Mouse (Mus musculus): ENCODE results near the gene Rrp12. TPM values are rescaled to one million over a fixed set of nuclear protein-coding genes. Genes with fewer than 3 reads are reported as not detected.

Rrp12 gene
- polyA plus RNA-seq (2014; fragmentation: Nextera tagmentation; extraction: Ambion mirVana), result 10.8 and 10.9 TPM in 2 replicates

GRCm38 (mm10) chr19:41895460-41896318 is at the start of gene Rrp12:
Gene Rrp12 (minus strand): TSS chr19:41896173.
- peak; percentile 94 for ATAC-seq (ENCODE audit: insufficient number of reproducible peaks, insufficient read depth, low FRiP score, low read depth)
- H3K4me2 ChIP-seq (replicated peaks; ENCODE audit: low read depth, low read length), result peak within 1 kb of the TSS; percentile 82
- H3K4me1 ChIP-seq (ENCODE audit: control insufficient read depth, insufficient read depth, low read length), result peaks cover 6% of the 10 kb centered on the region; the same call in 1 of the 2 replicates
- under 1% methylated on average over 46 of the region's 46 CpGs for WGBS
- H3K27me3 ChIP-seq (ENCODE audit: control insufficient read depth, insufficient read depth, low read length), result no peaks in the 10 kb centered on the region
- peaks cover 5% of the 10 kb centered on the region; the same call in 1 of the 2 replicates for H3K36me3 ChIP-seq (ENCODE audit: control insufficient read depth, insufficient read depth, low read length)
- H3K9me3 ChIP-seq (ENCODE audit: control insufficient read depth, low read depth, low read length), result no peaks in the 10 kb centered on the region
- peak within 1 kb of the TSS; percentile 22 for H3K9ac ChIP-seq (replicated peaks; ENCODE audit: low read depth, low read length)
- peak within 1 kb of the TSS; percentile 71 for H3K4me3 ChIP-seq (ENCODE audit: low read depth, low read length)
- no peak within 1 kb of the TSS for H3K27ac ChIP-seq (ENCODE audit: low read length)

GRCm38 (mm10) chr19:41943841-41944240 is 47.9 kb upstream of the Rrp12 start:
- Histone ChIP-seq H3K27me3 (ENCODE audit: control insufficient read depth, insufficient read depth, low read length) (no peaks in the 10 kb centered on the region), H3K36me3 (ENCODE audit: control insufficient read depth, insufficient read depth, low read length) (peaks cover 69% of the 10 kb centered on the region), H3K9me3 (ENCODE audit: control insufficient read depth, low read depth, low read length) (no peaks in the 10 kb centered on the region), H3K4me1 (ENCODE audit: control insufficient read depth, insufficient read depth, low read length) (no peaks in the 10 kb centered on the region), H3K4me2 (replicated peaks; ENCODE audit: low read depth, low read length) (no peak overlapping the region), H3K4me3 (ENCODE audit: low read depth, low read length) (no peak overlapping the region), H3K9ac (replicated peaks; ENCODE audit: low read depth, low read length) (no peak overlapping the region), H3K27ac (ENCODE audit: low read length) (no peak overlapping the region)
- 86% methylated on average over 7 of the region's 7 CpGs for WGBS
- no peak for ATAC-seq (ENCODE audit: insufficient number of reproducible peaks, insufficient read depth, low FRiP score, low read depth)

GRCm38 (mm10) chr19:41938539-41938938 is 42.6 kb upstream of the Rrp12 start:
- Histone ChIP-seq H3K9ac (replicated peaks; ENCODE audit: low read depth, low read length) (no peak overlapping the region), H3K36me3 (ENCODE audit: control insufficient read depth, insufficient read depth, low read length) (peaks cover 47% of the 10 kb centered on the region), H3K27ac (ENCODE audit: low read length) (no peak overlapping the region), H3K4me3 (ENCODE audit: low read depth, low read length) (no peak overlapping the region), H3K27me3 (ENCODE audit: control insufficient read depth, insufficient read depth, low read length) (no peaks in the 10 kb centered on the region), H3K9me3 (ENCODE audit: control insufficient read depth, low read depth, low read length) (no peaks in the 10 kb centered on the region), H3K4me2 (replicated peaks; ENCODE audit: low read depth, low read length) (no peak overlapping the region), H3K4me1 (ENCODE audit: control insufficient read depth, insufficient read depth, low read length) (peaks cover 7% of the 10 kb centered on the region)
- no peak for ATAC-seq (ENCODE audit: insufficient number of reproducible peaks, insufficient read depth, low FRiP score, low read depth)
- 86% methylated on average over 5 of the region's 5 CpGs for WGBS

- Histone ChIP-seq H3K4me1 (ENCODE audit: control insufficient read depth, insufficient read depth, low read length) (peaks cover 15% of the 10 kb centered on the region), H3K4me2 (replicated peaks; ENCODE audit: low read depth, low read length) (no peak overlapping the region), H3K36me3 (ENCODE audit: control insufficient read depth, insufficient read depth, low read length) (peaks cover 24% of the 10 kb centered on the region), H3K27me3 (ENCODE audit: control insufficient read depth, insufficient read depth, low read length) (no peaks in the 10 kb centered on the region), H3K9me3 (ENCODE audit: control insufficient read depth, low read depth, low read length) (no peaks in the 10 kb centered on the region), H3K9ac (replicated peaks; ENCODE audit: low read depth, low read length) (no peak overlapping the region), H3K27ac (ENCODE audit: low read length) (no peak overlapping the region), H3K4me3 (ENCODE audit: low read depth, low read length) (no peak overlapping the region)
- no peak for ATAC-seq (ENCODE audit: insufficient number of reproducible peaks, insufficient read depth, low FRiP score, low read depth)
- 81% methylated on average over 1 of the region's 1 CpGs for WGBS
Observed at GRCm38 (mm10) chr19:41935921-41936320, 39.9 kb upstream of the Rrp12 start.

- H3K4me1 ChIP-seq (ENCODE audit: control insufficient read depth, insufficient read depth, low read length), result peaks cover 15% of the 10 kb centered on the region
- H3K27ac ChIP-seq (ENCODE audit: low read length), result no peak overlapping the region
- H3K36me3 ChIP-seq (ENCODE audit: control insufficient read depth, insufficient read depth, low read length), result peaks cover 25% of the 10 kb centered on the region
- no peaks in the 10 kb centered on the region for H3K27me3 ChIP-seq (ENCODE audit: control insufficient read depth, insufficient read depth, low read length)
- H3K4me3 ChIP-seq (ENCODE audit: low read depth, low read length), result peak overlapping the region; percentile 96
- 33% methylated on average over 6 of the region's 6 CpGs for WGBS
- peak overlapping the region; percentile 91 for H3K4me2 ChIP-seq (replicated peaks; ENCODE audit: low read depth, low read length)
- no peaks in the 10 kb centered on the region for H3K9me3 ChIP-seq (ENCODE audit: control insufficient read depth, low read depth, low read length)
- peak overlapping the region; percentile 69 for H3K9ac ChIP-seq (replicated peaks; ENCODE audit: low read depth, low read length)
- ATAC-seq (ENCODE audit: insufficient number of reproducible peaks, insufficient read depth, low FRiP score, low read depth), result no peak
Observed at GRCm38 (mm10) chr19:41934124-41934523, 38.2 kb upstream of the Rrp12 start.

- peak within 1 kb of the TSS; percentile 63; the same call in 1 of the 2 replicates for H3K27ac ChIP-seq (ENCODE audit: low read length)
- H3K4me3 ChIP-seq (ENCODE audit: low read depth, low read length), result peak within 1 kb of the TSS; percentile 96
- peak within 1 kb of the TSS; percentile 92 for H3K4me2 ChIP-seq (replicated peaks; ENCODE audit: low read depth, low read length)
- peaks cover 15% of the 10 kb centered on the region for H3K4me1 ChIP-seq (ENCODE audit: control insufficient read depth, insufficient read depth, low read length)
- H3K9ac ChIP-seq (replicated peaks; ENCODE audit: low read depth, low read length), result peak within 1 kb of the TSS; percentile 69
- under 1% methylated on average over 47 of the region's 47 CpGs for WGBS
- H3K27me3 ChIP-seq (ENCODE audit: control insufficient read depth, insufficient read depth, low read length), result no peaks in the 10 kb centered on the region
- peak; percentile 100 for ATAC-seq (ENCODE audit: insufficient number of reproducible peaks, insufficient read depth, low FRiP score, low read depth)
- H3K36me3 ChIP-seq (ENCODE audit: control insufficient read depth, insufficient read depth, low read length), result peaks cover 21% of the 10 kb centered on the region
- H3K9me3 ChIP-seq (ENCODE audit: control insufficient read depth, low read depth, low read length), result no peaks in the 10 kb centered on the region
Observed at GRCm38 (mm10) chr19:41933179-41934086, 37.5 kb upstream of the Rrp12 start, which contains the start of the genes Exosc1 and Zdhhc16. Gene Exosc1 (minus strand): TSS chr19:41933423. Gene Zdhhc16 (plus strand): TSS chr19:41933480.

GRCm38 (mm10) chr19:41932686-41933085 is 36.7 kb upstream of the Rrp12 start:
- H3K36me3 ChIP-seq (ENCODE audit: control insufficient read depth, insufficient read depth, low read length), result peaks cover 14% of the 10 kb centered on the region
- WGBS, result under 1% methylated on average over 28 of the region's 28 CpGs
- H3K4me1 ChIP-seq (ENCODE audit: control insufficient read depth, insufficient read depth, low read length), result peaks cover 15% of the 10 kb centered on the region
- no peaks in the 10 kb centered on the region for H3K27me3 ChIP-seq (ENCODE audit: control insufficient read depth, insufficient read depth, low read length)
- peak overlapping the region; percentile 63; the same call in 1 of the 2 replicates for H3K27ac ChIP-seq (ENCODE audit: low read length)
- ATAC-seq (ENCODE audit: insufficient number of reproducible peaks, insufficient read depth, low FRiP score, low read depth), result no peak
- H3K9me3 ChIP-seq (ENCODE audit: control insufficient read depth, low read depth, low read length), result no peaks in the 10 kb centered on the region
- peak overlapping the region; percentile 92 for H3K4me2 ChIP-seq (replicated peaks; ENCODE audit: low read depth, low read length)
- peak overlapping the region; percentile 64 for H3K9ac ChIP-seq (replicated peaks; ENCODE audit: low read depth, low read length)
- peak overlapping the region; percentile 96 for H3K4me3 ChIP-seq (ENCODE audit: low read depth, low read length)

GRCm38 (mm10) chr19:41920412-41921067 is 24.6 kb upstream of the Rrp12 start:
- Histone ChIP-seq H3K27me3 (ENCODE audit: control insufficient read depth, insufficient read depth, low read length) (no peaks in the 10 kb centered on the region), H3K36me3 (ENCODE audit: control insufficient read depth, insufficient read depth, low read length) (peaks cover 54% of the 10 kb centered on the region), H3K4me2 (replicated peaks; ENCODE audit: low read depth, low read length) (no peak overlapping the region), H3K4me1 (ENCODE audit: control insufficient read depth, insufficient read depth, low read length) (no peaks in the 10 kb centered on the region), H3K9me3 (ENCODE audit: control insufficient read depth, low read depth, low read length) (no peaks in the 10 kb centered on the region), H3K27ac (ENCODE audit: low read length) (no peak overlapping the region), H3K9ac (replicated peaks; ENCODE audit: low read depth, low read length) (no peak overlapping the region), H3K4me3 (ENCODE audit: low read depth, low read length) (no peak overlapping the region)
- WGBS, result 72% methylated on average over 5 of the region's 5 CpGs
- no peak for ATAC-seq (ENCODE audit: insufficient number of reproducible peaks, insufficient read depth, low FRiP score, low read depth)

Data from stomach, embryonic 14.5 days (tissue).